Mouse (Mus musculus) liver, embryonic 11.5 days (tissue): ENCODE measurements at regions not wholly inside any gene's neighbourhood (a gene's known extent, or its start where the extent isn't known, plus 50 kb on each side); places are given as distances from the start of the nearest gene placed in this dataset.

Experiments
- ATAC-seq: fragments of 200-750 bp; cut with Nextera tagmentation; replicated peaks from 2 replicates; pipeline ENCODE4 v1.8.0; 2017; ENCODE audit warnings: moderate number of reproducible peaks, mild to moderate bottlenecking, moderate TSS enrichment, moderate library complexity; ENCODE audit not compliant: low FRiP score
- DNase-seq: peaks from one replicate; pipeline ENCODE4 v3.0.0-alpha.2; 2017; ENCODE audit warnings: low spot score
- H3K27ac ChIP-seq: fragments of 300-500 bp; sonication (generic); 2 replicates; pipeline ENCODE4 v1.5.1; 2014; ENCODE audit warnings: mild to moderate bottlenecking, low read depth, low read length, control low read depth
- H3K27me3 ChIP-seq: fragments of 300-500 bp; sonication (generic); replicated peaks from 2 replicates; pipeline ENCODE4 v1.6.1; 2014; ENCODE audit warnings: low read length, mixed read lengths; ENCODE audit not compliant: control insufficient read depth, insufficient read depth
- H3K36me3 ChIP-seq: fragments of 300-500 bp; sonication (generic); 2 replicates; pipeline ENCODE4 v1.6.1; 2014; ENCODE audit warnings: mild to moderate bottlenecking, low read length, moderate library complexity, mixed read lengths; ENCODE audit not compliant: control insufficient read depth, insufficient read depth
- H3K4me1 ChIP-seq: fragments of 300-500 bp; sonication (generic); replicated peaks from 2 replicates; pipeline ENCODE4 v1.6.1; 2014; ENCODE audit warnings: low read length, mixed read lengths; ENCODE audit not compliant: control insufficient read depth, insufficient read depth
- H3K4me2 ChIP-seq: fragments of 300-500 bp; sonication (generic); 2 replicates; pipeline ENCODE4 v1.6.1; 2014; ENCODE audit warnings: mild to moderate bottlenecking, control low read depth, moderate library complexity
- H3K4me3 ChIP-seq: fragments of 300-500 bp; sonication (generic); 2 replicates; pipeline ENCODE4 v1.5.1; 2014; ENCODE audit warnings: low read depth, low read length, control low read depth
- H3K9ac ChIP-seq: fragments of 300-500 bp; sonication (generic); 2 replicates; pipeline ENCODE4 v1.6.1; 2014; ENCODE audit warnings: low read depth, low read length, control low read depth
- H3K9me3 ChIP-seq: fragments of 300-500 bp; sonication (generic); 2 replicates; pipeline ENCODE4 v1.6.1; 2016; ENCODE audit warnings: low read length, inconsistent platforms, mixed read lengths; ENCODE audit not compliant: control insufficient read depth
- WGBS: fragments of 180-500 bp; shearing (Covaris S2); extraction: QIAGEN DNeasy Blood & Tissue Kit; methylation state at CpG from one replicate; pipeline ENCODE4 v1.1.7; 2014; 5-methylcytosine and 5-hydroxymethylcytosine counted together

DNA sequence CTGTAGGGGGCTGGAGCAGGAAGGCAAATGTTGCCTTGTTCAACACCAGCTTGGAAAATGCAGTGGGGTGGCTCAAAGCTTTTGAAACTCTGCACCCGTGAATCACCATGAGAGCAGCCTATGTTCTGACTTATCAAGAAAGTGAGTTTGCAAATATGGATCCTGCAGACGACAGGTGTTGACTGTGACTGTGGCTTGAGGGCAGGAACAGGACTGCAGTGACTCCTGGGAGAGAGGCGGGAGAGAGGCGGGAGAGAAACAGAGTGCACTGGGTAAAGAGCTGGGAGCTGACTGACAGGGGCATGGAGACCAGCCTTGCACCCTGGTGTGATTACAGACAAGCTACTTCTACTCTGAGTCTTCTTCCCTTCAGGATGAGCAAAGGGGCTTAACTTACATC, 254.0 kb downstream of the Sec23ip start:
- no peak overlapping the region for H3K27ac ChIP-seq
- DNase-seq (no peak), ATAC-seq (no peak)
- WGBS = 62% methylated on average over 4 of the region's 4 CpGs
- no peaks in the 10 kb centered on the region for H3K9me3 ChIP-seq
- no peaks in the 10 kb centered on the region for H3K27me3 ChIP-seq
- H3K36me3 ChIP-seq = no peaks in the 10 kb centered on the region
- no peak overlapping the region for H3K4me3 ChIP-seq
- H3K9ac ChIP-seq = no peak overlapping the region
- no peak overlapping the region for H3K4me2 ChIP-seq
- H3K4me1 ChIP-seq = no peaks in the 10 kb centered on the region

GRCm38 (mm10) chr7:129002419-129002818, 254.4 kb upstream of the Plpp4 start:
- no peak for ATAC-seq
- no peaks in the 10 kb centered on the region for H3K27me3 ChIP-seq
- no peaks in the 10 kb centered on the region for H3K9me3 ChIP-seq
- WGBS = 83% methylated on average over 5 of the region's 5 CpGs
- no peak overlapping the region for H3K4me3 ChIP-seq
- no peaks in the 10 kb centered on the region for H3K36me3 ChIP-seq
- H3K9ac ChIP-seq = no peak overlapping the region
- no peak overlapping the region for H3K4me2 ChIP-seq
- no peak for DNase-seq
- no peak overlapping the region for H3K27ac ChIP-seq
- H3K4me1 ChIP-seq = no peaks in the 10 kb centered on the region

DNA sequence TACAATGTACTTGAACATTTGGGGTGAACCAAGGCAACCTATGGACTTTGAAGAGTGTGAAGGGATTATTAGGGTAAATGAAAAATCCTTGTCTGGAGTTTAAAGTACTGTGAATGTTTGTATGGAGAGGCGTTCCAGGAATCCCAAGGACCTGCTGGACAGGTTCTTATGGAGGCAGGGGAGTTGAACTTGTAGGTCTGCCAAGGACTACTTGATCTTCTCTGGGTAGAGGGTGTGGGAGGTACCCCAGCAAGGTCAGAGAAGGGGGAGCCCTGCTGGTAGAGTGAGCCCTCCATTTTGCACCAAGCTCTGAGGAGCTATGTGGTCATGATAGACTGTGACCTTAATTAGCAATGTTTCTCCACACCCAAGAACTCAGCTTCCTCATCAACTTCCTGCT, 253.7 kb upstream of the Plpp4 start:
- Histone ChIP-seq H3K9me3 (no peaks in the 10 kb centered on the region), H3K4me3 (no peak overlapping the region), H3K9ac (no peak overlapping the region), H3K36me3 (no peaks in the 10 kb centered on the region), H3K4me2 (no peak overlapping the region), H3K4me1 (no peaks in the 10 kb centered on the region), H3K27me3 (no peaks in the 10 kb centered on the region), H3K27ac (no peak overlapping the region)
- DNase-seq = no peak
- ATAC-seq = no peak
- WGBS = 70% methylated on average over 1 of the region's 1 CpGs

DNA sequence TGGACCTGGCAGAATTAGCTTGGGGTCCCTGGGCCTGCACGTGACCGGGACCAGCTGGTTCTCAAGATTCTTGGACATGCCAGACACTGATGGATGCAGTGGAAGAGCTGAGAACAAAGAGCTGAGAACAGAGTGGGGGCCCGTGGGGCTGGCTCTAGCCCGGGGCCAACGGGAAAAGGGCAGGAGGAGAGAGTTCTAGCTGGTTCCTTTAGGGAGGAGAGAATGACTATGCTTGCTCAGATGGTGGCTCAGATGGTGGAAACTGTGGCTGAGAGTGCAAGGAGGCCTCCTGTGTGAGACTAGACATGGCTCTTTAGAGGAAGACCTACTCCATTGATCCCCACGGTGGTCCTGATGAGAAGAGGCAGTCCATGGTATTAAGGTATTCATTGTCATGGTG, 240.5 kb upstream of the Plpp4 start:
- Histone ChIP-seq H3K4me3 (no peak overlapping the region), H3K9me3 (no peaks in the 10 kb centered on the region), H3K9ac (no peak overlapping the region), H3K4me1 (no peaks in the 10 kb centered on the region), H3K27me3 (no peaks in the 10 kb centered on the region), H3K27ac (no peak overlapping the region), H3K36me3 (no peaks in the 10 kb centered on the region), H3K4me2 (no peak overlapping the region)
- WGBS = 84% methylated on average over 6 of the region's 6 CpGs
- ATAC-seq (no peak), DNase-seq (no peak)

DNA sequence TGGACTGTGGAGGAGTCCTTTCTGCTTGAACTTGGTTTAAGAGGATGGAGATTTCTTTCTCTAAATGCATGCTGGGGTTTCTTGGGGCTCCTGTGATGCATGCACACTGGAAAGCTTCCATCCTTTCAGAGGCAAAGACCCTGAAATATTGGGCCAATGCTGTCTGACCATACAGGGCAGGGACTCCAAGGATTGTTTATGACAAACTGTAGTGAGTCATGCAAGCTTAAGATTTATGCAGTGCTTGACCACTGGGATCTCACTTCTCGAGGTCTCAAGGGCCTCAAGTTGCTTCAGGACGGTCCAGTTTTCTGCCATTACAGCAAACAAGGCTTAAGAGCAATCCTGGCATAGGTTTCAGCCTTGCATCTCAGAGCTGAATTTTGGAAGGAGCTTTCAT, 229.7 kb upstream of the Plpp4 start:
- Histone ChIP-seq H3K4me2 (no peak overlapping the region), H3K36me3 (no peaks in the 10 kb centered on the region), H3K9me3 (no peaks in the 10 kb centered on the region), H3K4me1 (no peaks in the 10 kb centered on the region), H3K27me3 (no peaks in the 10 kb centered on the region), H3K4me3 (no peak overlapping the region), H3K27ac (no peak overlapping the region), H3K9ac (no peak overlapping the region)
- WGBS = 63% methylated on average over 2 of the region's 2 CpGs
- no peak for DNase-seq
- ATAC-seq = no peak

DNA sequence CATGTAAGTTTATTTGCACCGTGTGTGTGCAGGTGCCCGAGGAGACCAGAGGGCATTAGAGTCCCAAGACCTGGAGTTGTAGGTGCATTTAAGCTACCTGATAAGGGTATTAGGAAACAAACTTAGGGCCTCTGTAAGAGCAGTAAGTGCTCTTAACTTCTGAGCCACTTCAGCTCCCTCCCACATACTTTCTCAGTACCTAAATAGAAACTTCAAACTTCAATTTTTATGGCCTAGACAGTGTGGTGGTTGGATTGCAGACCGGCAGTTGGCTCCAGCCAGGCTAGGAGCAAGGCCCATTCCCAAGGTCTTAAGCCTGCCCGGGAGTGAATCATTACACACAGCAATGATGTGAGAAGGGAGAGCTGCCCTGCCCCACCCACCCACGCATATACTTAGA, 208.8 kb upstream of the Plpp4 start:
- H3K4me1 ChIP-seq = no peaks in the 10 kb centered on the region
- ATAC-seq (no peak), DNase-seq (no peak)
- no peaks in the 10 kb centered on the region for H3K27me3 ChIP-seq
- WGBS = 76% methylated on average over 5 of the region's 5 CpGs
- no peaks in the 10 kb centered on the region for H3K36me3 ChIP-seq
- no peak overlapping the region for H3K4me3 ChIP-seq
- no peaks in the 10 kb centered on the region for H3K9me3 ChIP-seq
- H3K4me2 ChIP-seq = no peak overlapping the region
- H3K9ac ChIP-seq = no peak overlapping the region
- H3K27ac ChIP-seq = no peak overlapping the region

DNA sequence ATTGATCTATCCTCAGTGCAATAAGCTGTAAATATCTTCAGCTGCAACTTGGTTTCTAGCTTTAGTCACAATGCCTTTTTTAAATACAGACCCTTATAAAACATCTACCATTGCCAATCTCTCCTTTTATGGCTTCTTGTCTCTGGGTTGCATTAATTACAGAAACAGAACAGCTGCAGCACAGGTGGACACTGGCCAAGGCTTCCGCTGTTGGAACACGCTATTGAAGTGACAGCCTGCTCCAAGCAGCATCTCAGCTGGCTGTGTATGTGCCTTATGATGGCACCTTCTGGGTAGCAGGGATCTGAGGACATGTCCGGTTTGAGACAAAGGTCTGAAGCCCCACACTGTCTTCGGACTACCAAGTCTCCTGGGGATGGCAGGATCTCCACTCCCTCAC, 207.1 kb upstream of the Plpp4 start:
- H3K27ac ChIP-seq = no peak overlapping the region
- 90% methylated on average over 4 of the region's 4 CpGs for WGBS

DNA sequence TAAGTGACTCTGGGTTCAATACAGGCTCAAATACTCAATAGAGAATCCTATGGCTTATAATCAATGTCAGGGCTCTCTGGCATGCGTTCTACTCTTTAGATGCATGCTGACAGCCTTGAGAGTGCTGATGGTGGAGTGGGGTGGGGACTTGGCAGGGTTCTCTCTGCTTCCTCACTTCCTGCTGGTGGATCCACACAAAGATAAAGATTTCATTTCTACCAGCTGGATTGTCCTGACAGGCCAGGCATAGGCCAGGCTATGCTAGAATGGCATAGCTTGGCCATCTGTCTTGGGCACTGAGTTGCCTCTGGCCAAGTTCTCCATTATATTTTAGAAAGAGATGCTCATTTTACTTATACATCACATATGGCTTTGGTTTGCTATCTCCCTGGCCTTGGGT, 206.2 kb upstream of the Plpp4 start:
- H3K27me3 ChIP-seq = no peaks in the 10 kb centered on the region
- no peaks in the 10 kb centered on the region for H3K9me3 ChIP-seq
- DNase-seq (no peak), ATAC-seq (no peak)
- H3K36me3 ChIP-seq = no peaks in the 10 kb centered on the region
- no peaks in the 10 kb centered on the region for H3K4me1 ChIP-seq
- H3K4me2 ChIP-seq = no peak overlapping the region
- WGBS = 68% methylated on average over 1 of the region's 1 CpGs
- H3K4me3 ChIP-seq = no peak overlapping the region
- no peak overlapping the region for H3K9ac ChIP-seq
- no peak overlapping the region for H3K27ac ChIP-seq

More for the DNA sequence above, 207.1 kb upstream of the Plpp4 start:
- Histone ChIP-seq H3K36me3 (no peaks in the 10 kb centered on the region), H3K9me3 (no peaks in the 10 kb centered on the region), H3K4me1 (no peaks in the 10 kb centered on the region), H3K27me3 (no peaks in the 10 kb centered on the region), H3K4me2 (no peak overlapping the region), H3K9ac (no peak overlapping the region), H3K4me3 (no peak overlapping the region)
- DNase-seq = no peak
- ATAC-seq = no peak

- Histone ChIP-seq H3K27ac (no peak overlapping the region), H3K9ac (no peak overlapping the region), H3K4me1 (no peaks in the 10 kb centered on the region), H3K4me3 (no peak overlapping the region), H3K36me3 (no peaks in the 10 kb centered on the region), H3K27me3 (no peaks in the 10 kb centered on the region), H3K9me3 (no peaks in the 10 kb centered on the region), H3K4me2 (no peak overlapping the region)
- DNase-seq = no peak
- no peak for ATAC-seq
- WGBS = 71% methylated on average over 2 of the region's 2 CpGs
Observed at GRCm38 (mm10) chr7:129066891-129067290, 189.9 kb upstream of the Plpp4 start.
